In the genomic region with DNA sequence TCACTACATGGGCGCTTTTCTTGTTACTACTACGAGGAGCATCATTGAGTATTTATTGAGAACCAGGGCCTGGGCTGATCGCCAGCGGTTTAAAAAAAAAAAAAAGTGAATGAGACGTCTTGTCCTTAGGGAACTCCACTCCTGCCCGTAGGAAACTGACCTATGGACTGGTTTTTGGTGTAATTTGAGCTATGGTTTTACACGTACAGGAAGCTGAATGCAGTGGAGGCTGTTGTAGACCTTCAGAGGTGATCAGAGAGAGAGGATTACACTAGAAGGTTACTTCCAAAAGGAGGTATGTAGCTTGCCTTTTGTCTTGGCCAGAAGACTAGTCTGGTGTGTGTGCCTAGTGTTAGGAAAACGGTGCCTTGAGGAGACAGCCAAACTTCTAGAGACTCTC, we compare ENCODE assay signal across 8 mouse cellular contexts. TPM values are rescaled to one million over a fixed set of nuclear protein-coding genes. Genes with fewer than 3 reads are reported as not detected.
DNase-seq lines count a peak whose midpoint lies in the region; ATAC-seq lines count a peak whose summit lies in the region.

No protein-coding gene starts in this region.

- peak; percentile 67 to 76 for DNase-seq in heart, adult 18-20 months
- DNase-seq in heart, adult 9 months (ENCODE audit: low spot score in 2 of 2): no peak
- peak; percentile 51 for DNase-seq in adrenal gland, postnatal 14 days
- peak; percentile 28 for DNase-seq in forelimb bud, embryonic 11.5 days (ENCODE audit: low read depth, low spot score)
- peak; percentile 18 for DNase-seq in midbrain, embryonic 10.5 days (ENCODE audit: low spot score)
- no peak for DNase-seq in retina, postnatal 1 day

- H3K4me3 ChIP-seq in kidney, embryonic 16.5 days (ENCODE audit: low read length): peak overlapping the region; percentile 72
- peak overlapping the region; percentile 82 for H3K4me3 ChIP-seq in midbrain, embryonic 10.5 days

- WGBS in kidney, embryonic 16.5 days: 1% methylated on average over 8 of the region's 8 CpGs
- WGBS in midbrain, embryonic 10.5 days: 2% methylated on average over 8 of the region's 8 CpGs

- peak overlapping the region; percentile 87 for H3K27ac ChIP-seq in kidney, embryonic 16.5 days (ENCODE audit: low read length)
- H3K27ac ChIP-seq in midbrain, embryonic 10.5 days (replicated peaks): peak overlapping the region; percentile 95

- H3K4me1 ChIP-seq in kidney, embryonic 16.5 days (ENCODE audit: insufficient read depth, low read length): peaks cover 31% of the 10 kb centered on the region
- peaks cover 30% of the 10 kb centered on the region for H3K4me1 ChIP-seq in midbrain, embryonic 10.5 days

- no peaks in the 10 kb centered on the region for H3K36me3 ChIP-seq in kidney, embryonic 16.5 days (ENCODE audit: insufficient read depth, low read length)
- H3K36me3 ChIP-seq in midbrain, embryonic 10.5 days: peaks cover 8% of the 10 kb centered on the region

- H3K4me2 ChIP-seq in kidney, embryonic 16.5 days (replicated peaks; ENCODE audit: low read depth, low read length): peak overlapping the region; percentile 72

- ATAC-seq in kidney, embryonic 16.5 days (ENCODE audit: low FRiP score, low TSS enrichment): 0 out of 2 replicates have a peak, but pooled peaks have one; percentile 5
- no peak for ATAC-seq in frontal cortex, adult (ENCODE audit: low TSS enrichment)

- peak overlapping the region; percentile 86 for H3K9ac ChIP-seq in kidney, embryonic 16.5 days (replicated peaks; ENCODE audit: low read length)

- H3K27me3 ChIP-seq in kidney, embryonic 16.5 days (ENCODE audit: insufficient read depth, low read length): no peaks in the 10 kb centered on the region
- no peaks in the 10 kb centered on the region for H3K27me3 ChIP-seq in midbrain, embryonic 10.5 days (ENCODE audit: low read depth, poor library complexity, severe bottlenecking)

- H3K9me3 ChIP-seq in kidney, embryonic 16.5 days (ENCODE audit: low read length): no peaks in the 10 kb centered on the region
- 0 out of 2 replicates have a peak, but pooled peaks cover 2% of the 10 kb centered on the region for H3K9me3 ChIP-seq in midbrain, embryonic 10.5 days (replicated peaks)

RNA-seq across cellular contexts. Expression of gene Pkig, which starts 0.8 kb away (rescaled TPM):
- total RNA-seq in heart, adult 18-20 months (2021): 100 to 1,000 TPM; 219 to 232 TPM
- total RNA-seq in adrenal gland, postnatal 14 days (2021): 44.2 and 46.9 TPM in 2 replicates
- 180 and 187 TPM in 2 replicates for polyA plus RNA-seq in kidney, embryonic 16.5 days (2015; fragmentation: Nextera tagmentation; extraction: Ambion mirVana)
- 163 and 190 TPM in 2 replicates for polyA plus RNA-seq in midbrain, embryonic 10.5 days (2016; fragmentation: Nextera tagmentation; extraction: Ambion mirVana)

RNA-seq across cellular contexts. Expression of gene Serinc3, which starts 14.0 kb away (rescaled TPM):
- total RNA-seq in heart, adult 18-20 months (2021): 100 to 1,000 TPM; 284 to 364 TPM
- 390 and 468 TPM in 2 replicates for total RNA-seq in adrenal gland, postnatal 14 days (2021)
- 48.9 and 50.1 TPM in 2 replicates for polyA plus RNA-seq in kidney, embryonic 16.5 days (2015; fragmentation: Nextera tagmentation; extraction: Ambion mirVana)
- 24.7 and 28.7 TPM in 2 replicates for polyA plus RNA-seq in midbrain, embryonic 10.5 days (2016; fragmentation: Nextera tagmentation; extraction: Ambion mirVana)

RNA-seq across cellular contexts. Expression of gene Ttpal, which starts 56.8 kb away (rescaled TPM):
- 10 to 100 TPM; 12.0 to 16.8 TPM for total RNA-seq in heart, adult 18-20 months (2021)
- total RNA-seq in adrenal gland, postnatal 14 days (2021): 29.9 and 33.4 TPM in 2 replicates
- polyA plus RNA-seq in kidney, embryonic 16.5 days (2015; fragmentation: Nextera tagmentation; extraction: Ambion mirVana): 34.0 and 35.7 TPM in 2 replicates
- 29.9 and 38.4 TPM in 2 replicates for polyA plus RNA-seq in midbrain, embryonic 10.5 days (2016; fragmentation: Nextera tagmentation; extraction: Ambion mirVana)

Comparison
In these comparisons a context has a peak if more than half of its experiments do, and no peak if none do; other contexts are left out.
1. DNase-seq: peak in heart, adult 18-20 months (2 of 2), adrenal gland, postnatal 14 days (single experiment), forelimb bud, embryonic 11.5 days (single experiment) and midbrain, embryonic 10.5 days (single experiment); none in heart, adult 9 months (0 of 2) and retina, postnatal 1 day (single experiment).